Mouse (Mus musculus): Measurements from ENCODE around the gene Macc1. TPM values are rescaled to one million over a fixed set of nuclear protein-coding genes. Genes with fewer than 3 reads are reported as not detected.
"Not testable (repeated sequence)": the region's sequence is repeated elsewhere in the genome, so short reads cannot be mapped to it uniquely, and the experiment has no call there.

Gene Macc1
- polyA plus RNA-seq, 1 experiment from 2014 or later = 0.24 TPM

DNA sequence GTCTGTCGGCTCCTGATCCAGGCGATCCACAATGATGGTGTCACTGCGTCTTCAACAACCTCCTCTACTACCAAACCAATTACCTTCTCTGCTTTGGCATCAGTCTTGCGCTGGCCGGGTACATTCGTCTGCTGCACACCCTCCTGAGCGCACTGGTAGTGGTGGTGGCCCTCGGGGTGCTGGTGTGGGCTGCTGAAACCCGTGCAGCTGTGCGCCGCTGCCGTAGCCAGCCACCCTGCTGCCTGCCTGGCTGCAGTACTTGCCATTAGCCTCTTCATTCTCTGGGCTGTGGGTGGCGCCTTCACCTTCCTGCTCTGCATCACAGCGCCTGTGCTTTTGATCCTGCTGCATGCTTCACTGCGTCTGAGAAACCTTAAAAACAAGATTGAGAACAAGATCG, 38.5 kb downstream of the Macc1 start:
- not testable (repeated sequence) for H3K9me3 ChIP-seq; H3K36me3 ChIP-seq; DNase-seq (ENCODE audit: low spot score); H3K4me3 ChIP-seq; H3K27ac ChIP-seq; H3K27me3 ChIP-seq (ENCODE audit: insufficient read depth, poor library complexity, severe bottlenecking); H3K4me1 ChIP-seq (replicated peaks)
- 33% methylated on average over 16 of the region's 16 CpGs for WGBS

DNA sequence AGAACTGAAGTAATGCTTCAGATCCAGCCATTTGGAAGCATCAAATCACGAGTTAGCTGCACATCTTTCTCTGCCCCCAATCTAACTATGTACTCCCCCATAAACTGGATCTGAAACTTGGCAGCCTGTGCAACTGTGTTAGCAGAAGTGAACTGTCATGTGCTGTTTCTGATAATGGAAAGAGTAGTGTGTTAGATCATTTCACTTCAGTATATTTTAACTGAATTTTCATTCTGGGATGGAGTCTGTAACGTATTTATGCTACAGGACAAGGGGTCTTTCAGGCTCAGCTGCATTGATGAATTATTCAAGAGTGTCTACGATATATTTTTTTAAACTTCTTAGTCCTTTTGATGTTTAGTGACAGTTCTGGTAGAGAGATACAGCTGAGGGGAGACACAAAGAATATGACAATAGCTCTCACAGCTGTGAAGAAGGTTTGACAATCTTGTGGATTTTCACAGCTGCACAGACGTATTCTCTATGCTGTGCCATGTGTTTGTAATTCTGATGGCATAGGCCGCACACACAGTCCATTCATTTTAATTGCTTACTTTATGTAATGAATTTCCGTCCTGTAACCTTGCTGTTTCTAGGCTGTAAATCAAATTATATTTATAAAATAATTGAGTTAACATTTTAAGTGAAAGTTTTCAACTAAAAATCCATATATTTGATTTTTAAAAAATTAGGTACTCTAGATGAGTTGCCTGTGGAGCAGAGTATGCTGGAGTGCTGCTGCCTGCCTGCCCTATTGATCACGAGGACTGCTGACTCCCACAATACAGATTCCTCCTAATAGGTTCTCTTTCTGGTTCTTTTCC, 43.6 kb downstream of the Macc1 start:
- Histone ChIP-seq H3K4me1 (replicated peaks) (peaks cover 11% of the 10 kb centered on the region; the same call in 1 of the 2 replicates), H3K27ac (no peak overlapping the region), H3K4me3 (no peak overlapping the region), H3K36me3 (no peaks in the 10 kb centered on the region), H3K27me3 (ENCODE audit: insufficient read depth, poor library complexity, severe bottlenecking) (no peaks in the 10 kb centered on the region), H3K9me3 (no peaks in the 10 kb centered on the region)
- WGBS = 56% methylated on average over 7 of the region's 7 CpGs
- no peak for DNase-seq (ENCODE audit: low spot score)

DNA sequence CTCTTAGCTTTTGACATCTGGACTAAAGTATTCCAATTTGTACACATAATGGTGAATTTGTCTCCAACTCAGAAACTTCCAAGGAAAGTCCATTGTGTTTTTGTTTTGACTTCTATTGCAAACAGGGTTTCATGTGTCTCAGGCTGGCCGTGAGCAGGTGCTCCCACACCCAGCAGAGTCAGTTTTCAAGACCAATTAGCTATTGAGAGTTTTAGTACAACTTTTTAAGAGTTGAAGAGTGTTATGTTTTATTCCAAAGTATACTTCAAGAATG, 44.1 kb downstream of the Macc1 start:
- Histone ChIP-seq H3K4me1 (replicated peaks) (peaks cover 9% of the 10 kb centered on the region; the same call in 1 of the 2 replicates), H3K27ac (no peak overlapping the region), H3K27me3 (ENCODE audit: insufficient read depth, poor library complexity, severe bottlenecking) (no peaks in the 10 kb centered on the region), H3K36me3 (no peaks in the 10 kb centered on the region), H3K9me3 (no peaks in the 10 kb centered on the region), H3K4me3 (no peak overlapping the region)
- DNase-seq (ENCODE audit: low spot score) = no peak
- 44% methylated on average over 1 of the region's 1 CpGs for WGBS

DNA sequence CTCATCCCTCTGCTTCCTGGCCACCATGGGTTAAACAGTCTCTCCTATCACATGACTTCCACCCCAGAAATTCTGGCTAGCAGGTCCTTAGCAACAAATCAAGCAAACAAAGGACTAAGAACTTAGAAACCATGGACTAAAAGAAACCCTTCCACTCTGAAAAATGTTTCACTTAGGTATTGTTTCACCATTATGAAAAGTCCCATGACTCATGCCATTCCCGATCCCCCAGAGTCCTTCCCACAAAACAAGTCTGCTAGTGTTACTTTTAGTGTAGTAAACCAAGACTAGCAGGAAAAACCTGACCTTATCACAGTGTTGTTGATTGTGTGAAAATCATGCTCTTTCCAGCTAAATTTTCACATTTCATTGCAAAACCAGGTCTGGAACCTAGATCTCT, 51.0 kb downstream of the Macc1 start:
- H3K36me3 ChIP-seq = no peaks in the 10 kb centered on the region
- no peak for DNase-seq (ENCODE audit: low spot score)
- H3K27me3 ChIP-seq (ENCODE audit: insufficient read depth, poor library complexity, severe bottlenecking) = no peaks in the 10 kb centered on the region
- no peaks in the 10 kb centered on the region for H3K4me1 ChIP-seq (replicated peaks)
- no peak overlapping the region for H3K27ac ChIP-seq
- 76% methylated on average over 1 of the region's 1 CpGs for WGBS
- H3K9me3 ChIP-seq = no peaks in the 10 kb centered on the region
- no peak overlapping the region for H3K4me3 ChIP-seq

DNA sequence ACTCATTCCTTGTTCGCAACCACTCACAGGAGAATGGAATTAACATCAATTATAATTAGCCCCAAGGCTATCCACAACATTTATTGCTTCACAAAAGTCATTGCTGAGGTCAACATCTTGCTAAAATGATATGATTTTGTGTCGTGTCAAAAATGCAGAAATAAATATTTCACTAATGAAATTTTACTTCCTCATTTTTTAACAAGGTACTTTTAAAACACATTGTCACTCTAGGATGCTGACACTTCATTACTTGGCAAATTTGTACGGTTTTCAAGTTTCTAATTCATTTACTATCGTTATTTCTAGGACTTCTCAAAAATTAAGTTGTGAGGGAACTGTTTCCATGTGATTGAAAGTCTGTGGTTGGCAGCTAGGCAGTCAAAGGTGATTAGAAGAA, 55.8 kb downstream of the Macc1 start:
- Histone ChIP-seq H3K27me3 (ENCODE audit: insufficient read depth, poor library complexity, severe bottlenecking) (no peaks in the 10 kb centered on the region), H3K27ac (no peak overlapping the region), H3K9me3 (no peaks in the 10 kb centered on the region), H3K36me3 (no peaks in the 10 kb centered on the region), H3K4me1 (replicated peaks) (no peaks in the 10 kb centered on the region), H3K4me3 (no peak overlapping the region)
- 85% methylated on average over 4 of the region's 4 CpGs for WGBS
- no peak for DNase-seq (ENCODE audit: low spot score)

DNA sequence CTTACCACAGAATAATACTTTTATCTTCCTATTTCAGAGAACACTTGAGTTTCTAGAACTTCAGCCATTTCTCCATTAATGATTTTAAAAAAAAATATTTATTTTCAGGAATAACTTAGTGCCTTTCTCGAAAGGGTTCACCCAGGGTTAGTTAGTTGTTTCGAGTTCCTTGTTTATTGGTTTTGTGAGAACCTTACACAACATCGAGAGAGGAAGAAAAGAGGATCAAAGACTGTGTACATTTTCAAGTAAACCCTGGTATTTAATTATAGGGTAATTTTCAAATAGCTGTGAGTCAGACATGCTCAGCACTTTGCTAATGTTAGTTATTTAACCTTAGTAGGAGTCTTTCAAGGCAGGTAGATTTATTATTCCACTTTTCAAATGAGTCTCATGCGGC, 58.3 kb downstream of the Macc1 start:
- Histone ChIP-seq H3K4me3 (no peak overlapping the region), H3K27me3 (ENCODE audit: insufficient read depth, poor library complexity, severe bottlenecking) (no peaks in the 10 kb centered on the region), H3K9me3 (no peaks in the 10 kb centered on the region), H3K36me3 (no peaks in the 10 kb centered on the region), H3K4me1 (replicated peaks) (peaks cover 7% of the 10 kb centered on the region), H3K27ac (no peak overlapping the region)
- DNase-seq (ENCODE audit: low spot score) = no peak
- WGBS = 87% methylated on average over 4 of the region's 4 CpGs

DNA sequence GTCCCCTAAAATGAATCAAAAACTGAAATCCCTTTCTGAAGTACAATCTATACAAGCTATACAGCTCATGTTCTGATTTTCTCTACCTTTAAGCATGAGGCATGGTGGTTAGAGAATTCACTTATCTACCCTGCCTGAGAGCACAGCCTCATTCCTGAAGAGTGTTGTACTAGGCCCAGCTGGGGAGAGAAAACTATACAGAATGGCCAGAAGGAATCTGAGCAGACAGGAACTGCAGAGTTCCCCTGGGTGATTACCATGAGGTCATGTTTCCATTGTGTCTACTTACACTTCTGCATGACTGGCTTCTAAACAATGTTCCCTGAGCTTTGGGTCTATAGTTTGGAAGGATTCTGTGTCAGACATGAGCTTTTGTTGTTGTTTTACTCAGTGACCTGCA, 62.8 kb downstream of the Macc1 start:
- H3K4me1 ChIP-seq (replicated peaks) = peaks cover 7% of the 10 kb centered on the region

DNA sequence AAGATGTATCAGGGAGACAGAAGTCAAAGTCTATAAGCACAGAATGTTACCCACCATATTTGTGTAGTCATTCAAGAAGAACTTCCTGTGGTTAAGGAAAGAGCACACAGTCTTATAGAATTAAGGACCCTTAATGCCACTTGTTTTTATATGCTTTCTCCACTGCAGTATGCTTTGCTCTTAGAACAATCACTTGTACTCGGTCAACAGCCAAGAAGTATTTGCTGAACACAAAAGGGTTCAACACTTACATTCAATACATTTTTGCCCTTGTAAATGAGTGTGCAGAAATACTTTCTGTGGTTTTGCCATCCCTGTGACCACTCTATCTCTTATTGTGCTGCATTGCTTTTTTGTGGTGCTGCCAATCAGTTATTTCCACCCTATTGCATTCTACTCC, 67.8 kb downstream of the Macc1 start:
- no peaks in the 10 kb centered on the region for H3K36me3 ChIP-seq
- no peak overlapping the region for H3K27ac ChIP-seq
- no peaks in the 10 kb centered on the region for H3K9me3 ChIP-seq
- no peak for DNase-seq (ENCODE audit: low spot score)
- H3K4me3 ChIP-seq = no peak overlapping the region
- H3K4me1 ChIP-seq (replicated peaks) = peaks cover 3% of the 10 kb centered on the region
- WGBS = 74% methylated on average over 1 of the region's 1 CpGs
- H3K27me3 ChIP-seq (ENCODE audit: insufficient read depth, poor library complexity, severe bottlenecking) = 0 out of 2 replicates have a peak, but pooled peaks cover 5% of the 10 kb centered on the region

More for the DNA sequence above, 62.8 kb downstream of the Macc1 start:
- DNase-seq (ENCODE audit: low spot score) = peak; percentile 15
- H3K27ac ChIP-seq = no peak overlapping the region
- H3K4me3 ChIP-seq = no peak overlapping the region
- no peaks in the 10 kb centered on the region for H3K9me3 ChIP-seq
- H3K36me3 ChIP-seq = no peaks in the 10 kb centered on the region
- H3K27me3 ChIP-seq (ENCODE audit: insufficient read depth, poor library complexity, severe bottlenecking) = 0 out of 2 replicates have a peak, but pooled peaks cover 5% of the 10 kb centered on the region

DNA sequence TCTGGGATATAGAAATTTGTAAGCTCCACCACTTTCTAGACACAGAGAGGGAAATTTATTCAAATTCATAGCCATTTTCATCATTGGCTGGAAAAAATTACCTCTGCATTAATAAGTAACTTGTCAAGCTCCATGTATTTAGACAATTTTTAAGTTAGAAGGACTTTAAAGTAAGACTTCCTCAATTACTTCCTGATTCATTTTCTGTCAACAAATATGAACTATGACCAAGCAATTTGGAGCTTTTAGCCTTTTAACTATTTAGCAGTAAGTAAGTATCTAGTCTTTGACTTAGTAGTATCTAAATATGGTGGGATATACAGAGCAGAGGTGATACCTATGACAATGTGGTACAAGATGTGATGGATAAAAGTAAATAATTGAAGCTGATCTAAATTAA, 72.2 kb downstream of the Macc1 start:
- DNase-seq (ENCODE audit: low spot score) = no peak
- Histone ChIP-seq H3K9me3 (no peaks in the 10 kb centered on the region), H3K36me3 (no peaks in the 10 kb centered on the region), H3K4me1 (replicated peaks) (no peaks in the 10 kb centered on the region), H3K27me3 (ENCODE audit: insufficient read depth, poor library complexity, severe bottlenecking) (no peaks in the 10 kb centered on the region), H3K27ac (no peak overlapping the region), H3K4me3 (no peak overlapping the region)

DNA sequence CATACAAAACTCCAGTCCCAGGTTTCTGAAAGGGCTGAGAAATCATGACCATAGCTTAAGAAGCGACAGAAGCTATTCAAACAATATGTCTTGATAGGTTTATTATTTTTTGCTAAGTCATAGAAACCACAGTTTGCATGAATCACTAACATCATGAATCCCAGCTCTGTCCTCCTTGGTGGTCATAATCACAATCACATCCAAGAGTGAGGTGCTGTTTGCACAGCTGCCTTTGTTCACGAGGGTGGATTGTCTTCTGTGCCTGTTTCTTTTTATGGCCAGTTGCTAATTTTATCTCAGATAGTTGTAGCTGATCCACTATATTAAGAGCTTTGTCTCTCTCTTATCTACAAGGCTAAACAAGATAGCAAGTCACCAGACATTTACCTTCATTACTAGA, 72.6 kb downstream of the Macc1 start:
- Histone ChIP-seq H3K27ac (no peak overlapping the region), H3K27me3 (ENCODE audit: insufficient read depth, poor library complexity, severe bottlenecking) (no peaks in the 10 kb centered on the region), H3K4me1 (replicated peaks) (no peaks in the 10 kb centered on the region), H3K4me3 (no peak overlapping the region), H3K9me3 (no peaks in the 10 kb centered on the region), H3K36me3 (no peaks in the 10 kb centered on the region)
- 74% methylated on average over 2 of the region's 2 CpGs for WGBS
- DNase-seq (ENCODE audit: low spot score) = no peak

DNA sequence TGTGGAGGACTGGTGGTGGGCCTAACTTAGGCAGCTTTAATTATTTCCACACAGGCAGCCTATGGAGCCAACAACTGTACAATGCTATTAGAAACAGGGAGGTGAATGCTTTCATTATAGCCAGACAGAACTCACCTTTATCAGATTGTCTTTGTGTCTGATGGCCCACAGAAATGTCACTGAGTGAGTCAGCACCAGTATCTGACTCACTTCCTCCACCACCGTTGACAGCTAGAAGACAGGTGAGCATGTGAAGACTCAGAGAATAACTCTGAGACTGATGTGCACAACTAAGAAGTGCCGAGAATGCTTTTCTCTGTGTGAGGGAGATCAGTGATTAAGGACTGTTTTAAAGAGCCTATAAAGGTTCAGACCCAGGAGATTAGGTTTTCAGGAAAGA, 73.9 kb downstream of the Macc1 start:
- H3K36me3 ChIP-seq = no peaks in the 10 kb centered on the region
- H3K4me1 ChIP-seq (replicated peaks) = no peaks in the 10 kb centered on the region
- WGBS = 86% methylated on average over 2 of the region's 2 CpGs
- H3K4me3 ChIP-seq = no peak overlapping the region
- no peaks in the 10 kb centered on the region for H3K9me3 ChIP-seq
- no peak overlapping the region for H3K27ac ChIP-seq
- DNase-seq (ENCODE audit: low spot score) = no peak
- no peaks in the 10 kb centered on the region for H3K27me3 ChIP-seq (ENCODE audit: insufficient read depth, poor library complexity, severe bottlenecking)

DNA sequence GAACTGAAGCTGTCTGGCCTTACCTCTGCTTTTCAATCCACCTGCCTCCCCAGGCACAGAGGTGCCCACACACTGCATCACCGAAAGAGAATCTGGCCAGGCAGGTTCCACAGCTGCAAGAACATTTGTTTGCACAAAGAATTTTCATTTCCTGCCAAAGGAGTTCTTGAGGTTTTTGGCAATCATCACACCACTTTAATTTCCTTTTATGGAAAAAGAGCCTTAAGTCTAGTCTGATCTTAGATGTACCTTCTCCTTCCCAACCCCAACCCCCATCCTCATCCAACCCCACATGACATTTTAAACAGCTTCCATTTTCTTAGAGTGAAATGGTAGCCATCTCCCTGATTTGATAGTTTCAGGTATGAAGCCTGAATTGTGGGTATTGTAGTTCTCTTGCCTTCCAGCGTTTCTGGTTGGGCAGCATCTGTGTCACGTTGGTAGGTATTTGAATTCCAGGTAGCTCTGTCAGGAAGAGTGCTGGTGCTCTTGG, 76.2 kb downstream of the Macc1 start:
- no peak overlapping the region for H3K4me3 ChIP-seq
- DNase-seq (ENCODE audit: low spot score) = no peak
- no peaks in the 10 kb centered on the region for H3K9me3 ChIP-seq
- WGBS = 63% methylated on average over 3 of the region's 3 CpGs
- no peak overlapping the region for H3K27ac ChIP-seq
- H3K27me3 ChIP-seq (ENCODE audit: insufficient read depth, poor library complexity, severe bottlenecking) = no peaks in the 10 kb centered on the region
- H3K4me1 ChIP-seq (replicated peaks) = no peaks in the 10 kb centered on the region
- H3K36me3 ChIP-seq = no peaks in the 10 kb centered on the region

DNA sequence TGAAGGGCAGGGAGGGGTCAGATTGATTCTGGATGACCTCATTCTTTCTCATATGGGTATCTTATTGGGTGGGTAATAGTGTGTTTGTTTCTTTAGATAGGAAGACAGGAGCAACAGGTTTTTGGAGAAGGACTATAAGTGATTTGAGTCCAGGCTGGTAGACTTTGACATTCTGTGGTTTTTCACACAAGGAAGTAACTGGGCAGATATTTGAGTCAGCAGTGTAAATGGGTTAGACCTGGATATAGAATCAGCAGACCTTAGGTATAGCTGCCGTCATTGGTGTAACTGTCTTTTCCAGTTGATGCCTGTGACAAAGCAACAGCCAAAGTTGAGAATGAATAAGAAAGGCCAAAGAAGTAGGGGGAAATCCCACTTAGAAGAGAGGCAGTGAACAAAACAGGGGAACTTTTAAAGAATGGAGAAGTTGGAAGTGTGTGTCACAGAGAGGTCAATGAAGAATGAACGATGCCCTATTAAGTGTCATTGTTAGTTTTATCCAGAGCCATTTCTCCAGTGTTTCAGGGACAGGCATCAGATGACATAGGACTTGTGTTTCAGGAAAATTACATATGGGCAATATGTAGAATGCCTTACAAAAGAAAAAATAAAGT, 84.1 kb downstream of the Macc1 start:
- Histone ChIP-seq H3K27ac (no peak overlapping the region), H3K4me1 (replicated peaks) (no peaks in the 10 kb centered on the region), H3K9me3 (no peaks in the 10 kb centered on the region), H3K36me3 (no peaks in the 10 kb centered on the region), H3K4me3 (no peak overlapping the region), H3K27me3 (ENCODE audit: insufficient read depth, poor library complexity, severe bottlenecking) (no peaks in the 10 kb centered on the region)
- no peak for DNase-seq (ENCODE audit: low spot score)
- 87% methylated on average over 2 of the region's 2 CpGs for WGBS
